Mouse (Mus musculus) heart, postnatal 0 days (tissue): ENCODE data around the gene Akp3. TPM values are rescaled to one million over a fixed set of nuclear protein-coding genes. Genes with fewer than 3 reads are reported as not detected.

Experiments used
- ATAC-seq: fragments of 200-750 bp; cut with Nextera tagmentation; 2 replicates; pipeline ENCODE4 v1.8.0; 2017; ENCODE audit warnings: low read depth, moderate number of reproducible peaks, moderate library complexity; ENCODE audit not compliant: insufficient read depth
- DNase-seq: peaks from one replicate; pipeline ENCODE4 v3.0.0-alpha.2; 2016; ENCODE audit warnings: low spot score
- H3K27ac ChIP-seq: fragments of 300-500 bp; sonication (generic); 2 replicates; pipeline ENCODE4 v1.5.1; 2014; ENCODE audit warnings: low read depth, mild to moderate bottlenecking
- H3K27me3 ChIP-seq: fragments of 300-500 bp; sonication (generic); 2 replicates; pipeline ENCODE4 v1.6.1; 2014; ENCODE audit warnings: low read length, mixed read lengths; ENCODE audit not compliant: control insufficient read depth, insufficient read depth
- H3K36me3 ChIP-seq: fragments of 300-500 bp; sonication (generic); replicated peaks from 2 replicates; pipeline ENCODE4 v1.6.1; 2014; ENCODE audit warnings: low read length, mixed read lengths; ENCODE audit not compliant: control insufficient read depth, insufficient read depth
- H3K4me1 ChIP-seq: fragments of 300-500 bp; sonication (generic); 2 replicates; pipeline ENCODE4 v1.6.1; 2014; ENCODE audit warnings: antibody characterized with exemption; ENCODE audit not compliant: control insufficient read depth, insufficient read depth
- H3K4me2 ChIP-seq: fragments of 300-500 bp; sonication (generic); 2 replicates; pipeline ENCODE4 v1.6.1; 2014; ENCODE audit warnings: low read depth, mild to moderate bottlenecking, low read length, moderate library complexity
- H3K4me3 ChIP-seq: fragments of 300-500 bp; sonication (generic); 2 replicates; pipeline ENCODE4 v1.5.1; 2014; ENCODE audit warnings: low read depth, low read length
- H3K9ac ChIP-seq: fragments of 300-500 bp; sonication (generic); replicated peaks from 2 replicates; pipeline ENCODE4 v1.6.1; 2014; ENCODE audit warnings: low read depth, low read length, mixed read lengths
- H3K9me3 ChIP-seq: fragments of 300-500 bp; sonication (generic); replicated peaks from 2 replicates; pipeline ENCODE4 v1.6.1; 2016; ENCODE audit warnings: low read length; ENCODE audit not compliant: control insufficient read depth
- CTCF ChIP-seq: IDR thresholded peaks from 2 replicates; pipeline ENCODE4 v1.5.1; 2016; ENCODE audit warnings: antibody characterized with exemption, control low read depth, low read depth
- EP300 ChIP-seq: IDR thresholded peaks from 2 replicates; pipeline ENCODE4 v1.6.1; 2016; ENCODE audit warnings: antibody characterized with exemption, low read depth
- WGBS: fragments of 180-500 bp; shearing (Covaris S2); extraction: QIAGEN DNeasy Blood & Tissue Kit; methylation state at CpG from one replicate; pipeline ENCODE4 v1.1.7; 2014; 5-methylcytosine and 5-hydroxymethylcytosine counted together
- polyA plus RNA-seq: library from polyadenylated mRNA; unstranded; fragments of >200 nt; fragmentation: Nextera tagmentation; extraction: Ambion mirVana; gene quantifications from 2 replicates; pipeline ENCODE4 v1.2.1, GENCODE M21; 2015
- total RNA-seq: library from RNA; depleted of rRNA; stranded (reverse); fragments of >200 nt; gene quantifications from 2 replicates; pipeline ENCODE4 v1.2.3, GENCODE M21; 2014; ENCODE audit warnings: low replicate concordance

Gene Akp3
- total and polyA plus RNA-seq, 2 experiments from 2014 or later, result not detected

DNA sequence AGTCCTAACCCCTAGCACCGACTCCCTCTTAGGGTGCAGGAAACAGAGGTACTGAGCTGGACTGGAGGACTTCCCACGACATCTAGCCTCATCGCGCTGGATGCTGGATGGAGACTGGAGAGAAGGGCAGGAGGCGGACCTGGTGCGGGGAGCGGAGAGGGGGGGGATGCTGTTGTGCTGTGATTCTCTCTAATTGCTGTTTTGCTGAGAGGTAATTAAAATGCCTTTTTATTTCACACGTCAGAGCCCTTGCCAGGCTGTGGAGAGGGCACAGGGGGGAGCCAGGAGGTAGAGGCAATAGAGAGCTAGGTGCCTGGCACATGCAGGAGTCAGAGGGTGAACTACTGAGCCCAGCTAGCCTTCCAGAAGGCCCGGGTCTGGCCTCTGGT is 40.0 kb downstream of the Akp3 start:
- WGBS, result 46% methylated on average over 9 of the region's 9 CpGs
- no peak for ATAC-seq
- H3K4me2 ChIP-seq, result no peak overlapping the region

DNA sequence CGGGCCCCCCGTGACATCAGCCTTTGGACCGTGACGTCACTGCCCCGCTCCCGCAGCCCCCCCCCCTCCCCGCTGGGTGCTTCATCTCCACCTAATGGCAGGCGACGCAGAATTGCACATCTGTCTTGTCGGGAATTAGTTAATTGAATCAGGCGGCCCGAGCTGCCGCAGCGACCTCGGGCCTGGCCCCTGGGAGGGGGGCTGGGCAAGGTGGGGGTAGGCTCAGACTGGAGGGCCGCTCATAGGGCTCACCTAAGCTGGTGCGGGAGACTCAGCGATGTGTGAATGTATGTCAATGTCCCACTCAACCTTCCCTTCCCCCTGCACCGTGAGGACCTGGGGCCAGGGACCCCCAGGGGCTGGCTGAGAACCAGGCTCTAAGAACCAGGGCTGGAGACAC is 45.7 kb downstream of the Akp3 start:
- no peaks in the 10 kb centered on the region for H3K9me3 ChIP-seq
- TF ChIP-seq CTCF, result no peak
- TF ChIP-seq EP300, result no peak
- no peaks in the 10 kb centered on the region for H3K4me1 ChIP-seq
- ATAC-seq (no peak), DNase-seq (no peak)
- H3K9ac ChIP-seq, result no peak overlapping the region
- WGBS, result 14% methylated on average over 19 of the region's 19 CpGs
- no peak overlapping the region for H3K27ac ChIP-seq
- no peak overlapping the region for H3K4me3 ChIP-seq
- no peaks in the 10 kb centered on the region for H3K36me3 ChIP-seq
- H3K27me3 ChIP-seq, result peaks cover 74% of the 10 kb centered on the region
- no peak overlapping the region for H3K4me2 ChIP-seq

More for the DNA sequence above, 40.0 kb downstream of the Akp3 start:
- Histone ChIP-seq H3K36me3 (no peaks in the 10 kb centered on the region), H3K27me3 (peaks cover 75% of the 10 kb centered on the region), H3K4me3 (no peak overlapping the region), H3K9ac (no peak overlapping the region), H3K4me1 (no peaks in the 10 kb centered on the region), H3K27ac (no peak overlapping the region), H3K9me3 (no peaks in the 10 kb centered on the region)
- TF ChIP-seq EP300 (no peak), CTCF (no peak)
- no peak for DNase-seq

DNA sequence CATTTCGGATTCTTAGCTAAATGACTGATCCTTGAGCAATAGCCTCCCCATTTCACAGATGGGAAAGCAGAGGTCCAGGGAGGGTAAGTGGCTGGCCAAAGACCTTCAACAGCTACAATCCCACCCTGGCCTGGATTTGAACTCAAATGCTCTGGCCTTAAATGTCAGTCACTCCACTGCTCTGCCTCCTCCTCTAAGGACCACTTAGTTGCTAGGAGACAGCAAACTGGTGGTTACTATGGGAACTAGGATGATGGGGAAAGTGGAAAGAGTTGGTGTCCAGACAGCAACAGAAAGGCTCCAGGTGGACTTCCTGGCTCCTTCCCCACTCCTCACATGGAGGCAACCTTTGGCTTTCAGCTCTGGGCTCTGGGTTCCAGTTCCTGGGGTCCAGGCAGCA is 46.5 kb downstream of the Akp3 start:
- Histone ChIP-seq H3K4me1 (no peaks in the 10 kb centered on the region), H3K36me3 (no peaks in the 10 kb centered on the region), H3K27ac (no peak overlapping the region), H3K4me3 (no peak overlapping the region), H3K4me2 (no peak overlapping the region), H3K9ac (no peak overlapping the region), H3K9me3 (no peaks in the 10 kb centered on the region), H3K27me3 (peaks cover 77% of the 10 kb centered on the region)
- no peak for DNase-seq
- ATAC-seq, result no peak
- no peak for TF ChIP-seq EP300
- TF ChIP-seq CTCF, result no peak
- WGBS, result 79% methylated on average over 1 of the region's 1 CpGs

DNA sequence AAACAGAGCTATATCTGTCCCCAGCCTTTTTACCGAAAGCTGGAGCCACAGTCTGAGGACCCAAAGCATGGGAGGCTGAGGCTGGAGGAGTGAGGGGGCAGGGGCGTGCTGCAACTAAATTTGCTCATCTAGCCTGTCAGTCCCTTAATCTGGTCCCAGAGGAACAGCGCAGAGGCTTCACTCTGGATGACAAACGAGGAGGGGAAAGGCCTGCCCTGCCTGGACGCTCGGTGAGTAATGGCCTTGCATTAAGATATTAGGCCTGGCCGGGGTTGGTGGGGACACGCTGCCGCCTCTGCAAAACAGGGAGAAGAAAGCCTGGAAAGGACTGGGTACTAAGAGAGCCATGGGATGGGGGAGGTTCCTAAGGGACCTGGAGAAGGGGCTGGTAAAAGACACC is 47.5 kb downstream of the Akp3 start:
- TF ChIP-seq EP300, result no peak
- no peak for TF ChIP-seq CTCF
- Histone ChIP-seq H3K27me3 (peaks cover 74% of the 10 kb centered on the region), H3K36me3 (no peaks in the 10 kb centered on the region), H3K4me3 (no peak overlapping the region), H3K27ac (no peak overlapping the region), H3K4me2 (no peak overlapping the region), H3K9me3 (no peaks in the 10 kb centered on the region), H3K4me1 (no peaks in the 10 kb centered on the region), H3K9ac (no peak overlapping the region)
- WGBS, result 53% methylated on average over 9 of the region's 9 CpGs
- ATAC-seq, result no peak
- DNase-seq, result no peak

DNA sequence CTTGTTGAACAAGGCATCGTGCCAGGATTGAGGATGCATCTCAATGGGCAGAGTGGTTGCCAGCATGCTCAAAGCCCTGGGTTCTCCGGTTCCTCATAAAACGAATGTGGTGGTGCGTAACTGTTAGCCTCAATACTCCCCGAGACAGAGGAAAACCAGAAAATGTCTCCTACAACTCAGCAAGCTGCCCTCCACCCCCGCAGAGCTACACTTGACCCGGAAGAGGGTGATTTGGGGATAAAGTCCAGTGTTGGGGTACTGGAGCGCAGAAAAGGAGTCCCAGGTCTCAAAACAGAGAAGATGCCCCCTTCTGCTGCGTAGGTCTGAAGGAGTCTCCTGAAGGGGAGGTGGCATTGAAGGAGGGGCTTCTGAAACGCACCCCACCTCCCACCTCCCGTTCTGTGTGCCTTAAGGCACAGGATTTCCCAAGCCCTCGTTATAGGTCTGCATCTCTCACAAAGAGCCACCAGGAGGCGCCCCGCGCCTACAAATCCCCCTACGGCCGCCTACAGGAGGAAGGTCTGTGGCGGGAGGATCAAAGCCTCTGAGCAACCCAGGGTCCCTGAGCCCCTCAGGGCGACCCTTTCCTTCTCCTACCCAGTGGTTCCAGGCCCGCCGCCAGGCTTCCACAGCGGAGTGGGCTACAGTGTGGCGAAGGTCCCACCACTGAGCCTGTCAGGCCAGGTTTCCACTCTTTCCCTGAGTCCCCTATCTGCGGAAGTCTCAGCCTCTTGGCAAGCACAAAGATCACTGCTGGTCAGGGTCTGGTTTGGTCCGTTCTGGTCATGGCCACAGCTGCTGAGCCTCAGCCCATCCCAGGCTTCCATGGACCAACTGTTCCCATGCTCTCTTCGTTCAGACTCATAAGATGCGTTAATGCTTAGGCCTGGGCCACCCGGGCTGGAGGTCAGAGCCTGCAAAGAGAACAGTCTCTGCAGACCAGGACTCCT is 49.5 kb downstream of the Akp3 start:
- H3K4me3 ChIP-seq, result no peak overlapping the region
- peaks cover 58% of the 10 kb centered on the region for H3K27me3 ChIP-seq
- H3K9me3 ChIP-seq, result no peaks in the 10 kb centered on the region
- no peak overlapping the region for H3K4me2 ChIP-seq
- ATAC-seq (peak; percentile 49), DNase-seq (peak; percentile 48)
- no peaks in the 10 kb centered on the region for H3K4me1 ChIP-seq
- H3K27ac ChIP-seq, result no peak overlapping the region
- TF ChIP-seq EP300 (no peak), CTCF (peak; percentile 64)
- H3K9ac ChIP-seq, result no peak overlapping the region
- no peaks in the 10 kb centered on the region for H3K36me3 ChIP-seq
- 23% methylated on average over 28 of the region's 28 CpGs for WGBS
